8 mouse cellular contexts compared by ENCODE assay signal in genomic region chr15:81008689-81009123, GRCm38 (mm10). TPM values are rescaled to one million over a fixed set of nuclear protein-coding genes. Genes with fewer than 3 reads are reported as not detected.
DNase-seq lines count a peak whose midpoint lies in the region; ATAC-seq and TF ChIP-seq lines count a peak whose summit lies in the region.

No protein-coding gene starts in this region.

- peaks cover 66% of the 10 kb centered on the region for H3K36me3 ChIP-seq in forebrain, embryonic 12.5 days (replicated peaks)

- no peak overlapping the region for H3K4me2 ChIP-seq in forebrain, embryonic 12.5 days

- no peaks in the 10 kb centered on the region for H3K9me3 ChIP-seq in forebrain, embryonic 12.5 days

- peak; percentile 33; the same call in 1 of the 2 replicates for TF ChIP-seq CTCF in cerebellum, adult 2 months (IDR thresholded peaks at IDR 0.05; ENCODE audit: borderline replicate concordance, insufficient read depth, low read depth, low read length)
- TF ChIP-seq CTCF in lung, adult 2 months (IDR thresholded peaks at IDR 0.05; ENCODE audit: insufficient read depth, low read length): peak; percentile 42

- peak; percentile 72 for ATAC-seq in common myeloid progenitor, adult 5-6 weeks (replicated peaks; ENCODE audit: low read depth, poor library complexity, severe bottlenecking)
- peak; percentile 70; the same call in 1 of the 2 replicates for ATAC-seq in megakaryocyte progenitor cell, adult 5-6 weeks (replicated peaks; ENCODE audit: poor library complexity)
- no peak for ATAC-seq in forebrain, embryonic 12.5 days (ENCODE audit: low FRiP score)

- no peak for TF ChIP-seq POLR2A in cerebellum, adult 2 months (IDR thresholded peaks at IDR 0.05; ENCODE audit: borderline replicate concordance, insufficient read depth, low read length)
- no peak for TF ChIP-seq POLR2A in lung, adult 2 months (IDR thresholded peaks at IDR 0.05; ENCODE audit: borderline replicate concordance, extremely low read depth, low read depth, low read length)

- H3K4me1 ChIP-seq in cerebellum, adult 2 months (ENCODE audit: control insufficient read depth, insufficient read depth, low read length): peaks cover 33% of the 10 kb centered on the region
- no peaks in the 10 kb centered on the region for H3K4me1 ChIP-seq in lung, adult 2 months (ENCODE audit: control insufficient read depth, insufficient read depth, low read length)
- H3K4me1 ChIP-seq in forebrain, embryonic 12.5 days: no peaks in the 10 kb centered on the region

- peak in 1 of 2 experiments; percentile 15 for DNase-seq in cerebellum, adult 2 months
- no peak for DNase-seq in cerebellum, adult 11 months
- no peak for DNase-seq in lung, adult 2 months
- no peak for DNase-seq in lung, adult 18-20 months
- no peak for DNase-seq in right cerebral cortex, postnatal 36 days (ENCODE audit: low spot score in 2 of 2)

- WGBS in cerebellum, adult 2 months: 64% methylated on average over 10 of the region's 10 CpGs
- 66% methylated on average over 10 of the region's 10 CpGs for WGBS in lung, adult 2 months
- WGBS in forebrain, embryonic 12.5 days: 67% methylated on average over 10 of the region's 10 CpGs

- no peak overlapping the region for H3K4me3 ChIP-seq in cerebellum, adult 2 months (replicated peaks; ENCODE audit: insufficient read depth, low read depth, low read length)
- H3K4me3 ChIP-seq in lung, adult 2 months (replicated peaks; ENCODE audit: extremely low read depth, low read depth, low read length): no peak overlapping the region
- H3K4me3 ChIP-seq in forebrain, embryonic 12.5 days (replicated peaks): no peak overlapping the region

- no peak overlapping the region for H3K9ac ChIP-seq in forebrain, embryonic 12.5 days

- no peaks in the 10 kb centered on the region for H3K27me3 ChIP-seq in cerebellum, adult 2 months (ENCODE audit: control insufficient read depth, insufficient read depth, low read length)
- no peaks in the 10 kb centered on the region for H3K27me3 ChIP-seq in forebrain, embryonic 12.5 days

- no peak overlapping the region for H3K27ac ChIP-seq in cerebellum, adult 2 months (ENCODE audit: insufficient read depth, low read length)
- H3K27ac ChIP-seq in forebrain, embryonic 12.5 days: no peak overlapping the region

RNA-seq across cellular contexts. Expression of gene Sgsm3, which starts 31.1 kb away (rescaled TPM):
- polyA plus RNA-seq in cerebellum, adult 2 months (2012; rRNA removed): 75.2 and 77.6 TPM in 2 replicates
- 50.4 and 52.2 TPM in 2 replicates for polyA plus RNA-seq in lung, adult 2 months (2012; rRNA removed)
- 30.6 and 38.4 TPM in 2 replicates for total RNA-seq in common myeloid progenitor, adult 5-6 weeks (2017)
- total RNA-seq in megakaryocyte progenitor cell, adult 5-6 weeks (2015): 7.2 and 7.5 TPM in 2 replicates
- 21.7 and 26.0 TPM in 2 replicates for total RNA-seq in megakaryocyte progenitor cell, adult 5-6 weeks (2017)
- polyA plus RNA-seq in forebrain, embryonic 12.5 days (2016; fragmentation: Nextera tagmentation; extraction: Ambion mirVana): 35.5 and 42.4 TPM in 2 replicates
